Mouse (Mus musculus) kidney, adult 2 months (tissue): ENCODE measurements at regions not wholly inside any gene's neighbourhood (a gene's known extent, or its start where the extent isn't known, plus 50 kb on each side); places are given as distances from the start of the nearest gene placed in this dataset.
A peak's percentile ranks its signal among the peaks of the same experiment; 100 is the strongest.

Source experiments
- DNase-seq: peaks from one replicate; pipeline ENCODE4 v3.0.0; 2021
- H3K27ac ChIP-seq: fragments of 200-500 bp; 2 replicates; pipeline ENCODE4 v1.5.1; 2012; ENCODE audit warnings: low read depth, low read length, control low read depth, inconsistent platforms; ENCODE audit not compliant: insufficient read depth
- H3K27me3 ChIP-seq: fragments of 200-500 bp; replicated peaks from 2 replicates; pipeline ENCODE4 v1.6.1; 2012; ENCODE audit warnings: mild to moderate bottlenecking, moderate library complexity, low read length, inconsistent platforms; ENCODE audit not compliant: control insufficient read depth, insufficient read depth
- H3K36me3 ChIP-seq: fragments of 200-500 bp; 2 replicates; pipeline ENCODE4 v1.6.1; 2012; ENCODE audit warnings: mild to moderate bottlenecking, moderate library complexity, low read length, inconsistent platforms; ENCODE audit not compliant: control insufficient read depth, insufficient read depth
- H3K4me1 ChIP-seq: fragments of 200-500 bp; 2 replicates; pipeline ENCODE4 v1.6.1; 2011; ENCODE audit warnings: low read length; ENCODE audit not compliant: control insufficient read depth, insufficient read depth
- H3K4me3 ChIP-seq: fragments of 200-500 bp; 2 replicates; pipeline ENCODE4 v1.5.1; 2011; ENCODE audit warnings: mild to moderate bottlenecking, low read depth, low read length, control low read depth; ENCODE audit not compliant: insufficient read depth
- CTCF ChIP-seq: fragments of 200-500 bp; conservative IDR thresholded peaks from 2 replicates; pipeline ENCODE4 v1.5.1; 2011; ENCODE audit warnings: low read depth, mild to moderate bottlenecking, control low read depth, low read length, moderate library complexity, mixed read lengths; ENCODE audit not compliant: insufficient read depth, insufficient read length
- POLR2A ChIP-seq: fragments of 200-500 bp; IDR thresholded peaks from one replicate; pipeline ENCODE4 v1.6.1; 2011; ENCODE audit warnings: low read depth, low read length, control low read depth
- WGBS: fragments of 180-500 bp; shearing (Covaris S2); methylation state at CpG from one replicate; pipeline ENCODE4 v1.1.7; 2018; 5-methylcytosine and 5-hydroxymethylcytosine counted together

- H3K4me1 ChIP-seq: no peaks in the 10 kb centered on the region
- H3K27me3 ChIP-seq: no peaks in the 10 kb centered on the region
- no peaks in the 10 kb centered on the region for H3K36me3 ChIP-seq
- TF ChIP-seq CTCF: no peak
- no peak for TF ChIP-seq POLR2A
- H3K4me3 ChIP-seq: no peak overlapping the region
- DNase-seq: no peak
- no peak overlapping the region for H3K27ac ChIP-seq
Observed at GRCm38 (mm10) chr9:73331066-73331465, 217.8 kb downstream of the Rsl24d1 start.

GRCm38 (mm10) chr9:73336039-73336438 lies 222.8 kb downstream of the Rsl24d1 start:
- Histone ChIP-seq H3K4me3 (no peak overlapping the region), H3K27ac (no peak overlapping the region), H3K27me3 (no peaks in the 10 kb centered on the region), H3K4me1 (no peaks in the 10 kb centered on the region), H3K36me3 (no peaks in the 10 kb centered on the region)
- TF ChIP-seq CTCF (no peak), POLR2A (no peak)
- 66% methylated on average over 5 of the region's 5 CpGs for WGBS
- no peak for DNase-seq

- Histone ChIP-seq H3K4me1 (no peaks in the 10 kb centered on the region), H3K4me3 (no peak overlapping the region), H3K36me3 (no peaks in the 10 kb centered on the region), H3K27ac (no peak overlapping the region), H3K27me3 (no peaks in the 10 kb centered on the region)
- TF ChIP-seq CTCF (no peak), POLR2A (no peak)
- peak; percentile 67 for DNase-seq
- 50% methylated on average over 2 of the region's 2 CpGs for WGBS
Observed at GRCm38 (mm10) chr9:73337045-73337740, 224.0 kb downstream of the Rsl24d1 start.

- Histone ChIP-seq H3K27ac (no peak overlapping the region), H3K36me3 (no peaks in the 10 kb centered on the region), H3K4me1 (no peaks in the 10 kb centered on the region), H3K4me3 (no peak overlapping the region), H3K27me3 (no peaks in the 10 kb centered on the region)
- TF ChIP-seq CTCF (no peak), POLR2A (no peak)
- WGBS: 59% methylated on average over 5 of the region's 5 CpGs
- DNase-seq: peak; percentile 34
Observed at GRCm38 (mm10) chr9:73355876-73356275, 242.7 kb downstream of the Rsl24d1 start.

GRCm38 (mm10) chr9:73358968-73359367 lies 245.7 kb downstream of the Rsl24d1 start:
- H3K36me3 ChIP-seq: no peaks in the 10 kb centered on the region
- H3K27ac ChIP-seq: no peak overlapping the region
- no peak overlapping the region for H3K4me3 ChIP-seq
- TF ChIP-seq CTCF: no peak
- TF ChIP-seq POLR2A: no peak
- no peaks in the 10 kb centered on the region for H3K4me1 ChIP-seq
- DNase-seq: no peak
- no peaks in the 10 kb centered on the region for H3K27me3 ChIP-seq
- 97% methylated on average over 6 of the region's 6 CpGs for WGBS

- no peaks in the 10 kb centered on the region for H3K27me3 ChIP-seq
- DNase-seq: no peak
- H3K4me1 ChIP-seq: no peaks in the 10 kb centered on the region
- TF ChIP-seq POLR2A (no peak), CTCF (no peak)
- H3K36me3 ChIP-seq: no peaks in the 10 kb centered on the region
- H3K27ac ChIP-seq: no peak overlapping the region
- no peak overlapping the region for H3K4me3 ChIP-seq
- WGBS: 82% methylated on average over 1 of the region's 1 CpGs
Observed at GRCm38 (mm10) chr9:73380768-73381167, 267.5 kb downstream of the Rsl24d1 start.

- Histone ChIP-seq H3K4me1 (no peaks in the 10 kb centered on the region), H3K4me3 (no peak overlapping the region), H3K27ac (no peak overlapping the region), H3K27me3 (no peaks in the 10 kb centered on the region), H3K36me3 (no peaks in the 10 kb centered on the region)
- no peak for DNase-seq
- TF ChIP-seq POLR2A (no peak), CTCF (no peak)
- 77% methylated on average over 7 of the region's 7 CpGs for WGBS
Observed at GRCm38 (mm10) chr9:73392036-73392435, 278.8 kb downstream of the Rsl24d1 start.

- no peak for DNase-seq
- 75% methylated on average over 8 of the region's 8 CpGs for WGBS
- no peaks in the 10 kb centered on the region for H3K4me1 ChIP-seq
- no peaks in the 10 kb centered on the region for H3K36me3 ChIP-seq
- H3K4me3 ChIP-seq: no peak overlapping the region
- TF ChIP-seq CTCF: no peak
- TF ChIP-seq POLR2A: no peak
- H3K27ac ChIP-seq: no peak overlapping the region
- H3K27me3 ChIP-seq: no peaks in the 10 kb centered on the region
Observed at GRCm38 (mm10) chr9:73413367-73413930, 300.2 kb downstream of the Rsl24d1 start.
